ENCODE assay signal across 19 mouse cellular contexts in genomic region chr12:108313244-108313772, GRCm38 (mm10). TPM values are rescaled to one million over a fixed set of nuclear protein-coding genes. Genes with fewer than 3 reads are reported as not detected.
DNase-seq lines count a peak whose midpoint lies in the region; ATAC-seq and TF ChIP-seq lines count a peak whose summit lies in the region.
"Had no signal": no experiment of that assay in that cellular context is flagged by ENCODE, and none has a peak within 500 bp of the region (broad histone marks: within the 10 kb centered on the region; RNA-seq: fewer than 3 reads in every experiment).

No protein-coding gene starts in this region.

- H3K4me3 ChIP-seq in hindbrain, embryonic 10.5 days, result no peak overlapping the region
- H3K4me3 ChIP-seq in hindbrain, embryonic 14.5 days (replicated peaks; ENCODE audit: low read length), result no peak overlapping the region
- no peak overlapping the region for H3K4me3 ChIP-seq in midbrain, embryonic 11.5 days (ENCODE audit: low read depth, low read length)
- H3K4me3 ChIP-seq in midbrain, postnatal 0 days (ENCODE audit: low read depth, low read length), result no peak overlapping the region
- no peak overlapping the region for H3K4me3 ChIP-seq in embryonic facial prominence, embryonic 10.5 days
- no peak overlapping the region for H3K4me3 ChIP-seq in left cerebral cortex, adult 2 months
- H3K4me3 ChIP-seq: forebrain, embryonic 15.5 days; hindbrain, embryonic 13.5 days had no signal

- TF ChIP-seq CTCF in midbrain, postnatal 0 days (IDR thresholded peaks at IDR 0.05), result no peak
- TF ChIP-seq CTCF in left cerebral cortex, adult 2 months (IDR thresholded peaks at IDR 0.05), result no peak

- no peak overlapping the region for H3K9ac ChIP-seq in hindbrain, embryonic 14.5 days
- H3K9ac ChIP-seq in midbrain, embryonic 11.5 days (ENCODE audit: low read length), result no peak overlapping the region
- H3K9ac ChIP-seq in midbrain, postnatal 0 days (replicated peaks; ENCODE audit: low read length, poor library complexity, severe bottlenecking), result no peak overlapping the region
- H3K9ac ChIP-seq: forebrain, embryonic 15.5 days; hindbrain, embryonic 13.5 days had no signal

- ATAC-seq in hindbrain, embryonic 14.5 days (ENCODE audit: low FRiP score), result no peak
- no peak for ATAC-seq in midbrain, embryonic 11.5 days (ENCODE audit: low FRiP score)
- ATAC-seq in midbrain, postnatal 0 days (ENCODE audit: low FRiP score), result no peak
- ATAC-seq: CD4-positive, CD25-positive, alpha-beta regulatory T cell, adult 4 months; forebrain, embryonic 15.5 days; hindbrain, postnatal 0 days; inflammation-experienced regulatory T-cells, adult 6 months had no signal

- H3K9me3 ChIP-seq in hindbrain, embryonic 10.5 days, result no peaks in the 10 kb centered on the region
- no peaks in the 10 kb centered on the region for H3K9me3 ChIP-seq in hindbrain, embryonic 14.5 days (ENCODE audit: control insufficient read depth, low read length)
- H3K9me3 ChIP-seq in midbrain, embryonic 11.5 days (ENCODE audit: control insufficient read depth, low read length), result no peaks in the 10 kb centered on the region
- no peaks in the 10 kb centered on the region for H3K9me3 ChIP-seq in midbrain, postnatal 0 days (ENCODE audit: low read length)
- H3K9me3 ChIP-seq in embryonic facial prominence, embryonic 10.5 days, result no peaks in the 10 kb centered on the region
- H3K9me3 ChIP-seq: forebrain, embryonic 15.5 days; hindbrain, embryonic 13.5 days had no signal

- intact Hi-C loops in left cerebral cortex, adult 2 months (cut with DNase I), result no loop called here

- 87% methylated on average over 1 of the region's 1 CpGs for WGBS in hindbrain, embryonic 10.5 days
- 85% methylated on average over 1 of the region's 1 CpGs for WGBS in hindbrain, embryonic 14.5 days
- 88% methylated on average over 1 of the region's 1 CpGs for WGBS in midbrain, embryonic 11.5 days
- 93% methylated on average over 1 of the region's 1 CpGs for WGBS in midbrain, postnatal 0 days
- WGBS in embryonic facial prominence, embryonic 10.5 days, result 70% methylated on average over 1 of the region's 1 CpGs

- peak overlapping the region; percentile 85 for H3K27ac ChIP-seq in hindbrain, embryonic 10.5 days
- H3K27ac ChIP-seq in hindbrain, embryonic 14.5 days, result no peak overlapping the region
- peak overlapping the region; percentile 15; the same call in 1 of the 2 replicates for H3K27ac ChIP-seq in midbrain, embryonic 11.5 days (ENCODE audit: low read depth, low read length)
- no peak overlapping the region for H3K27ac ChIP-seq in midbrain, postnatal 0 days (ENCODE audit: low read depth, low read length)
- H3K27ac ChIP-seq in embryonic facial prominence, embryonic 10.5 days (replicated peaks), result 0 out of 2 replicates have a peak overlapping the region, but pooled peaks have one; percentile 19
- no peak overlapping the region for H3K27ac ChIP-seq in left cerebral cortex, adult 2 months
- H3K27ac ChIP-seq: forebrain, embryonic 15.5 days; hindbrain, embryonic 13.5 days; hindbrain, postnatal 0 days had no signal

- H3K4me1 ChIP-seq in hindbrain, embryonic 10.5 days (replicated peaks), result peaks cover 80% of the 10 kb centered on the region
- H3K4me1 ChIP-seq in hindbrain, embryonic 14.5 days (replicated peaks; ENCODE audit: control insufficient read depth, insufficient read depth, low read length), result peaks cover 6% of the 10 kb centered on the region; the same call in 1 of the 2 replicates
- H3K4me1 ChIP-seq in midbrain, embryonic 11.5 days (ENCODE audit: control insufficient read depth, insufficient read depth, low read length), result peaks cover 37% of the 10 kb centered on the region
- H3K4me1 ChIP-seq in midbrain, postnatal 0 days (ENCODE audit: insufficient read depth, low read length), result no peaks in the 10 kb centered on the region
- peaks cover 51% of the 10 kb centered on the region for H3K4me1 ChIP-seq in embryonic facial prominence, embryonic 10.5 days

- no peaks in the 10 kb centered on the region for H3K36me3 ChIP-seq in hindbrain, embryonic 10.5 days
- H3K36me3 ChIP-seq in hindbrain, embryonic 14.5 days (replicated peaks; ENCODE audit: control insufficient read depth, insufficient read depth), result no peaks in the 10 kb centered on the region
- H3K36me3 ChIP-seq in midbrain, embryonic 11.5 days (ENCODE audit: control insufficient read depth, insufficient read depth, low read length), result no peaks in the 10 kb centered on the region
- H3K36me3 ChIP-seq in midbrain, postnatal 0 days (ENCODE audit: insufficient read depth, low read length), result no peaks in the 10 kb centered on the region
- H3K36me3 ChIP-seq in embryonic facial prominence, embryonic 10.5 days (replicated peaks), result no peaks in the 10 kb centered on the region
- H3K36me3 ChIP-seq: forebrain, embryonic 15.5 days; hindbrain, embryonic 13.5 days had no signal

- no peak for DNase-seq in hindbrain, embryonic 10.5 days (ENCODE audit: low spot score)
- DNase-seq in hindbrain, embryonic 14.5 days (ENCODE audit: low spot score), result no peak
- no peak for DNase-seq in midbrain, embryonic 11.5 days (ENCODE audit: low spot score, missing footprints)
- no peak for DNase-seq in midbrain, postnatal 0 days (ENCODE audit: low spot score)
- no peak for DNase-seq in embryonic facial prominence, embryonic 10.5 days (ENCODE audit: low spot score)
- DNase-seq in left cerebral cortex, adult 2 months (ENCODE audit: extremely low spot score in 1 of 2, low spot score in 2 of 2), result no peak
- DNase-seq: adrenal gland, postnatal 14 days; cerebellum, adult 11-12 months; cerebellum, adult 8-10 months; cerebellum, postnatal 10 days; cerebellum, postnatal 36 days; gastrocnemius, postnatal 25 days had no signal

- no peak overlapping the region for H3K4me2 ChIP-seq in hindbrain, embryonic 14.5 days (replicated peaks)
- H3K4me2 ChIP-seq in midbrain, embryonic 11.5 days, result no peak overlapping the region
- H3K4me2 ChIP-seq in midbrain, postnatal 0 days (ENCODE audit: low read depth, low read length, poor library complexity, severe bottlenecking), result no peak overlapping the region
- H3K4me2 ChIP-seq: forebrain, embryonic 15.5 days; heart, embryonic 11.5 days; hindbrain, embryonic 13.5 days had no signal

- H3K27me3 ChIP-seq in hindbrain, embryonic 10.5 days (ENCODE audit: insufficient read depth, poor library complexity, severe bottlenecking), result peaks cover 42% of the 10 kb centered on the region
- peaks cover 13% of the 10 kb centered on the region for H3K27me3 ChIP-seq in hindbrain, embryonic 14.5 days (ENCODE audit: control insufficient read depth, insufficient read depth, low read length)
- peaks cover 3% of the 10 kb centered on the region for H3K27me3 ChIP-seq in midbrain, embryonic 11.5 days (ENCODE audit: control insufficient read depth, insufficient read depth, low read length)
- peaks cover 4% of the 10 kb centered on the region for H3K27me3 ChIP-seq in midbrain, postnatal 0 days (ENCODE audit: insufficient read depth, low read length)
- peaks cover 60% of the 10 kb centered on the region for H3K27me3 ChIP-seq in embryonic facial prominence, embryonic 10.5 days (replicated peaks; ENCODE audit: low read depth, poor library complexity, severe bottlenecking)
- H3K27me3 ChIP-seq: forebrain, embryonic 15.5 days had no signal

RNA-seq across cellular contexts. Expression of gene Hhipl1, which starts 7.2 kb away (rescaled TPM):
- 3.0 and 3.2 TPM in 2 replicates for polyA plus RNA-seq in hindbrain, embryonic 10.5 days (2016; fragmentation: Nextera tagmentation; extraction: Ambion mirVana)
- 1.8 and 1.9 TPM in 2 replicates for polyA plus RNA-seq in hindbrain, embryonic 14.5 days (2014; fragmentation: Nextera tagmentation; extraction: Ambion mirVana)
- polyA plus RNA-seq in midbrain, embryonic 11.5 days (2014; fragmentation: Nextera tagmentation; extraction: Ambion mirVana), result 2.7 and 3.5 TPM in 2 replicates
- total RNA-seq in midbrain, postnatal 0 days (2014; rRNA removed), result 9.3 and 10.4 TPM in 2 replicates
- polyA plus RNA-seq in midbrain, postnatal 0 days (2015; fragmentation: Nextera tagmentation; extraction: Ambion mirVana), result 2.7 and 2.9 TPM in 2 replicates
- polyA plus RNA-seq in embryonic facial prominence, embryonic 10.5 days (2016; fragmentation: Nextera tagmentation; extraction: Ambion mirVana), result 0.72 and 0.99 TPM in 2 replicates
- 1 to 10 TPM; 7.1 to 7.4 TPM for total RNA-seq in left cerebral cortex, adult 2 months (2021)
- total RNA-seq: hematopoietic stem cell, adult 5-6 weeks had no signal
- polyA plus RNA-seq: CD4-positive, CD25-positive, alpha-beta regulatory T cell, adult 4 months; inflammation-experienced regulatory T-cells, adult 6 months had no signal

RNA-seq across cellular contexts. Expression of gene Cyp46a1, which starts 20.9 kb away (rescaled TPM):
- 17.8 and 19.1 TPM in 2 replicates for polyA plus RNA-seq in hindbrain, embryonic 10.5 days (2016; fragmentation: Nextera tagmentation; extraction: Ambion mirVana)
- polyA plus RNA-seq in hindbrain, embryonic 14.5 days (2014; fragmentation: Nextera tagmentation; extraction: Ambion mirVana), result 22.7 and 23.5 TPM in 2 replicates
- 8.6 and 10.2 TPM in 2 replicates for polyA plus RNA-seq in midbrain, embryonic 11.5 days (2014; fragmentation: Nextera tagmentation; extraction: Ambion mirVana)
- total RNA-seq in midbrain, postnatal 0 days (2014; rRNA removed), result 33.2 and 36.0 TPM in 2 replicates
- polyA plus RNA-seq in midbrain, postnatal 0 days (2015; fragmentation: Nextera tagmentation; extraction: Ambion mirVana), result 52.0 and 55.3 TPM in 2 replicates
- 3.9 and 5.8 TPM in 2 replicates for polyA plus RNA-seq in embryonic facial prominence, embryonic 10.5 days (2016; fragmentation: Nextera tagmentation; extraction: Ambion mirVana)
- total RNA-seq in left cerebral cortex, adult 2 months (2021), result 100 to 1,000 TPM; 270 to 290 TPM
- polyA plus RNA-seq: CD4-positive, CD25-positive, alpha-beta regulatory T cell, adult 4 months; inflammation-experienced regulatory T-cells, adult 6 months had no signal

RNA-seq across cellular contexts. Expression of gene Ccdc85c, which starts 38.1 kb away (rescaled TPM):
- polyA plus RNA-seq in hindbrain, embryonic 10.5 days (2016; fragmentation: Nextera tagmentation; extraction: Ambion mirVana), result 14.3 and 16.0 TPM in 2 replicates
- polyA plus RNA-seq in hindbrain, embryonic 14.5 days (2014; fragmentation: Nextera tagmentation; extraction: Ambion mirVana), result 13.9 and 16.5 TPM in 2 replicates
- polyA plus RNA-seq in midbrain, embryonic 11.5 days (2014; fragmentation: Nextera tagmentation; extraction: Ambion mirVana), result 19.2 and 20.4 TPM in 2 replicates
- 69.1 and 89.6 TPM in 2 replicates for total RNA-seq in midbrain, postnatal 0 days (2014; rRNA removed)
- polyA plus RNA-seq in midbrain, postnatal 0 days (2015; fragmentation: Nextera tagmentation; extraction: Ambion mirVana), result 16.6 and 19.9 TPM in 2 replicates
- 11.4 and 12.1 TPM in 2 replicates for polyA plus RNA-seq in embryonic facial prominence, embryonic 10.5 days (2016; fragmentation: Nextera tagmentation; extraction: Ambion mirVana)
- 10 to 100 TPM; 73.7 to 79.3 TPM for total RNA-seq in left cerebral cortex, adult 2 months (2021)

RNA-seq across cellular contexts. Expression of gene Eml1, which starts 57.4 kb away (rescaled TPM):
- 104 and 125 TPM in 2 replicates for polyA plus RNA-seq in hindbrain, embryonic 10.5 days (2016; fragmentation: Nextera tagmentation; extraction: Ambion mirVana)
- 55.1 and 61.8 TPM in 2 replicates for polyA plus RNA-seq in hindbrain, embryonic 14.5 days (2014; fragmentation: Nextera tagmentation; extraction: Ambion mirVana)
- polyA plus RNA-seq in midbrain, embryonic 11.5 days (2014; fragmentation: Nextera tagmentation; extraction: Ambion mirVana), result 108 and 111 TPM in 2 replicates
- 43.9 and 52.0 TPM in 2 replicates for total RNA-seq in midbrain, postnatal 0 days (2014; rRNA removed)
- 34.0 and 37.4 TPM in 2 replicates for polyA plus RNA-seq in midbrain, postnatal 0 days (2015; fragmentation: Nextera tagmentation; extraction: Ambion mirVana)
- polyA plus RNA-seq in embryonic facial prominence, embryonic 10.5 days (2016; fragmentation: Nextera tagmentation; extraction: Ambion mirVana), result 70.6 and 74.1 TPM in 2 replicates
- 10 to 100 TPM; 65.7 to 68.2 TPM for total RNA-seq in left cerebral cortex, adult 2 months (2021)
- total RNA-seq: hematopoietic stem cell, adult 5-6 weeks had no signal
- polyA plus RNA-seq: inflammation-experienced regulatory T-cells, adult 6 months had no signal

Comparison
In these comparisons a context has a peak if more than half of its experiments do, and no peak if none do; other contexts are left out.
1. H3K27ac ChIP-seq: peak in hindbrain, embryonic 10.5 days (single experiment), midbrain, embryonic 11.5 days (single experiment) and embryonic facial prominence, embryonic 10.5 days (single experiment); none in hindbrain, embryonic 14.5 days (single experiment), midbrain, postnatal 0 days (single experiment) and left cerebral cortex, adult 2 months (single experiment).